Mouse (Mus musculus): ENCODE results near the gene Scaf11. TPM values are rescaled to one million over a fixed set of nuclear protein-coding genes. Genes with fewer than 3 reads are reported as not detected.
"Not testable (repeated sequence)": the region's sequence is repeated elsewhere in the genome, so short reads cannot be mapped to it uniquely, and the experiment has no call there.

Gene Scaf11
- polyA plus RNA-seq, 2 experiments = 51.4 to 93.7 TPM

- H3K36me3 ChIP-seq (ENCODE audit: control insufficient read depth, insufficient read depth, low read length) = peaks cover 39% of the 10 kb centered on the region
- 86% methylated on average over 10 of the region's 10 CpGs for WGBS
- no peak for ATAC-seq (ENCODE audit: low FRiP score, low read depth)
These were observed 13.9 kb downstream of the Scaf11 start for GRCm38 (mm10) chr15:96446785-96447184.

DNA sequence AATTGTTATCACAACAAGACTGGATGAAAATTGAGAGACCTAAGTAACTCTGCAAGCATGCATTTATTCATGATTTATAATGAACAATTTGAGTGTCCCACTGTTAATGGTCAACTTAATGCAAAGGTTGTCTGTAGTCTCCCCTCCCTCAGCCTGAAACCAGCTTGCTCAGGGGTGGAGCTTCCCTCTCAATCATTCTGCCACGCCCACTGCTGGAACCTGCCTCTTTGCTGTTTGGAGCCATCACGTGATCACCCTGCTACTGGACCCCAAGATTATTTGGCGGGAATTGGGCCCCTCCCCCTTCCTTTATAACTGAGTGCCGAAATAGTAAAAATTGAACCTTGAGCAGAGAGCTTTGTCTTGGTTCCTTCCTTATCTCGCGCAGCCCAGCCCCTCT is 19.2 kb downstream of the Scaf11 start:
- H3K36me3 ChIP-seq (ENCODE audit: control insufficient read depth, insufficient read depth, low read length) = peaks cover 37% of the 10 kb centered on the region
- H3K27ac ChIP-seq (replicated peaks; ENCODE audit: low read depth, low read length); H3K9me3 ChIP-seq (ENCODE audit: control insufficient read depth, low read length); H3K4me1 ChIP-seq (ENCODE audit: control insufficient read depth, insufficient read depth, low read length); H3K4me2 ChIP-seq (replicated peaks; ENCODE audit: low read depth, low read length, severe bottlenecking); ATAC-seq (ENCODE audit: low FRiP score, low read depth); H3K4me3 ChIP-seq (replicated peaks; ENCODE audit: low read length); H3K9ac ChIP-seq (ENCODE audit: low read depth, low read length, severe bottlenecking); H3K27me3 ChIP-seq (ENCODE audit: control insufficient read depth, insufficient read depth, low read length); DNase-seq (ENCODE audit: low spot score): not testable (repeated sequence)
- WGBS = 80% methylated on average over 5 of the region's 6 CpGs

More at GRCm38 (mm10) chr15:96446785-96447184, 13.9 kb downstream of the Scaf11 start:
- no peak overlapping the region for H3K4me3 ChIP-seq (replicated peaks; ENCODE audit: low read length)
- H3K9me3 ChIP-seq (ENCODE audit: control insufficient read depth, low read length) = no peaks in the 10 kb centered on the region
- H3K27ac ChIP-seq (replicated peaks; ENCODE audit: low read depth, low read length) = no peak overlapping the region
- no peak for DNase-seq (ENCODE audit: low spot score)
- TF ChIP-seq POLR2A (IDR thresholded peaks at IDR 0.05; ENCODE audit: borderline replicate concordance, extremely low read depth, insufficient read depth, insufficient read length) = no peak
- H3K27me3 ChIP-seq (ENCODE audit: control insufficient read depth, insufficient read depth, low read length) = no peaks in the 10 kb centered on the region
- no peak overlapping the region for H3K4me2 ChIP-seq (replicated peaks; ENCODE audit: low read depth, low read length, severe bottlenecking)
- H3K9ac ChIP-seq (ENCODE audit: low read depth, low read length, severe bottlenecking) = no peak overlapping the region
- no peaks in the 10 kb centered on the region for H3K4me1 ChIP-seq (ENCODE audit: control insufficient read depth, insufficient read depth, low read length)

GRCm38 (mm10) chr15:96434202-96434601 is 26.4 kb downstream of the Scaf11 start:
- ATAC-seq (ENCODE audit: low FRiP score, low read depth) (no peak), DNase-seq (ENCODE audit: low spot score) (no peak)
- TF ChIP-seq POLR2A (IDR thresholded peaks at IDR 0.05; ENCODE audit: borderline replicate concordance, extremely low read depth, insufficient read depth, insufficient read length) = no peak
- Histone ChIP-seq H3K4me3 (replicated peaks; ENCODE audit: low read length) (no peak overlapping the region), H3K4me1 (ENCODE audit: control insufficient read depth, insufficient read depth, low read length) (no peaks in the 10 kb centered on the region), H3K27me3 (ENCODE audit: control insufficient read depth, insufficient read depth, low read length) (no peaks in the 10 kb centered on the region), H3K36me3 (ENCODE audit: control insufficient read depth, insufficient read depth, low read length) (peaks cover 63% of the 10 kb centered on the region), H3K9me3 (ENCODE audit: control insufficient read depth, low read length) (no peaks in the 10 kb centered on the region), H3K4me2 (replicated peaks; ENCODE audit: low read depth, low read length, severe bottlenecking) (no peak overlapping the region), H3K9ac (ENCODE audit: low read depth, low read length, severe bottlenecking) (no peak overlapping the region), H3K27ac (replicated peaks; ENCODE audit: low read depth, low read length) (no peak overlapping the region)
- WGBS = 100% methylated on average over 1 of the region's 1 CpGs

DNA sequence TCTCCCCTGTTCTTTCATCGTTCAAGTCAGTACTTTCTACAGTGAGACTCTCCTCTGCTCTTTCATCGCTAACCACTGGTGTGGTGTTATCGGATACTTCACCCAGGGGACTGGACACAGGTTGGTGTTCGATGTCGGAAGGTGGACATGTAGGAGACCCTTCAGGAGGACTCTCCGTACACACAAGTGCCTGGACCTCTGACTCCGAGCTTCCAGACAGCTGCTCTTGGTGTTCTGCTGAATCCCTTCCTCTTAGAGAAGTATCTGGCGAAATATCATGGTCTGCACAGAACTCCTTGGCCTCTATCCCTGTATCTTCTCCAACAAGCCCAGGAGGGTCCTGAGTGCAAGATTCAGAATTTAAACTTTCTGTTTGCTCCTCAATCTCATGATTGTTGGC is 40.7 kb downstream of the Scaf11 start:
- Histone ChIP-seq H3K9me3 (ENCODE audit: control insufficient read depth, low read length) (no peaks in the 10 kb centered on the region), H3K9ac (ENCODE audit: low read depth, low read length, severe bottlenecking) (no peak overlapping the region), H3K4me2 (replicated peaks; ENCODE audit: low read depth, low read length, severe bottlenecking) (no peak overlapping the region), H3K4me1 (ENCODE audit: control insufficient read depth, insufficient read depth, low read length) (no peaks in the 10 kb centered on the region), H3K27me3 (ENCODE audit: control insufficient read depth, insufficient read depth, low read length) (no peaks in the 10 kb centered on the region), H3K36me3 (ENCODE audit: control insufficient read depth, insufficient read depth, low read length) (peaks cover 87% of the 10 kb centered on the region), H3K4me3 (replicated peaks; ENCODE audit: low read length) (no peak overlapping the region), H3K27ac (replicated peaks; ENCODE audit: low read depth, low read length) (no peak overlapping the region)
- ATAC-seq (ENCODE audit: low FRiP score, low read depth) = no peak
- no peak for DNase-seq (ENCODE audit: low spot score)
- WGBS = 94% methylated on average over 8 of the region's 8 CpGs
- TF ChIP-seq POLR2A (IDR thresholded peaks at IDR 0.05; ENCODE audit: borderline replicate concordance, extremely low read depth, insufficient read depth, insufficient read length) = no peak

DNA sequence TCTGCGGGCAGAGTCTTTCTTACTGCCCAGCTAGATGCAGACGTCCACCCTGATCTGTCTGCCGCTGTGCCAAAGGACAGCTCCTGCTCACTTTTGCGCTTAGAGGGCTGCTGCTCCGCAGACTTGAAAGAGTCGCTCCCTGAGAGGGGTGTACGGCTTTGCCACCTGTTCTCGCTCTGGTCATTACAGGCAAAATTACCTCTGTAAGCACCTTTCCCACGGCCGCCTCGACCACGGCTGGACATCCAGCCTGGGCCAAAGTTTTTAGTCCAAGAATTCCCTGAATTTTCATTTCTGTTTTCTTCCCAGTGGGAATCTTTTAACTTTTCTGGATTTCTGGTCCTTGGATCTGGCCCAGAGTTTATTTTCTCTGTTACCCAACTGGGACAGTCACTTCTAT is 42.5 kb downstream of the Scaf11 start:
- WGBS = 90% methylated on average over 12 of the region's 12 CpGs
- no peak overlapping the region for H3K27ac ChIP-seq (replicated peaks; ENCODE audit: low read depth, low read length)
- peaks cover 90% of the 10 kb centered on the region for H3K36me3 ChIP-seq (ENCODE audit: control insufficient read depth, insufficient read depth, low read length)
- no peak for TF ChIP-seq POLR2A (IDR thresholded peaks at IDR 0.05; ENCODE audit: borderline replicate concordance, extremely low read depth, insufficient read depth, insufficient read length)
- no peak overlapping the region for H3K4me2 ChIP-seq (replicated peaks; ENCODE audit: low read depth, low read length, severe bottlenecking)
- H3K9me3 ChIP-seq (ENCODE audit: control insufficient read depth, low read length) = no peaks in the 10 kb centered on the region
- no peak overlapping the region for H3K9ac ChIP-seq (ENCODE audit: low read depth, low read length, severe bottlenecking)
- no peaks in the 10 kb centered on the region for H3K27me3 ChIP-seq (ENCODE audit: control insufficient read depth, insufficient read depth, low read length)
- no peaks in the 10 kb centered on the region for H3K4me1 ChIP-seq (ENCODE audit: control insufficient read depth, insufficient read depth, low read length)
- DNase-seq (ENCODE audit: low spot score) = no peak
- no peak for ATAC-seq (ENCODE audit: low FRiP score, low read depth)
- H3K4me3 ChIP-seq (replicated peaks; ENCODE audit: low read length) = no peak overlapping the region

DNA sequence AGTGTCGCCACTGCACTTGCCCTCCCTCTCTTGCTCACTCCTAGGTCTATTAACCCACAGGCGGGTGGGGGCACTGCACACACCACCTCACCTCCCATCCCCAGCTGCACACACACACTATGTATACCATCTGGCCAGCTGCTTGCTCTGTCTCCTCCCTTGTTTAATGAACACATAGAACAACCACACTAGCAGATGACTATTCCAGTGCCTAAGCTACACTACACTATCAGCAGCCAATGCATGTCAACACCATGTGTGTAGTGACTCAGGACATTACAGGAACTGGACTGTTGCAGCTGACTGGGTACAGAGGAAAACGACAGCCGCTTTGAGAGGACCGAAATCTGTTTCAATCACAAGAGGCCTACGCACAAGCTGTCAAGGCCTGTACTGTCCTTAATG is 51.9 kb downstream of the Scaf11 start:
- H3K27ac ChIP-seq (replicated peaks; ENCODE audit: low read depth, low read length) = no peak overlapping the region
- no peaks in the 10 kb centered on the region for H3K9me3 ChIP-seq (ENCODE audit: control insufficient read depth, low read length)
- H3K9ac ChIP-seq (ENCODE audit: low read depth, low read length, severe bottlenecking) = no peak overlapping the region
- H3K27me3 ChIP-seq (ENCODE audit: control insufficient read depth, insufficient read depth, low read length) = no peaks in the 10 kb centered on the region
- H3K4me3 ChIP-seq (replicated peaks; ENCODE audit: low read length) = no peak overlapping the region
- TF ChIP-seq POLR2A (IDR thresholded peaks at IDR 0.05; ENCODE audit: borderline replicate concordance, extremely low read depth, insufficient read depth, insufficient read length) = no peak
- 93% methylated on average over 6 of the region's 6 CpGs for whole genome bisulfite sequencing
- peak; percentile 16; the same call in 1 of the 2 replicates for ATAC-seq (ENCODE audit: low FRiP score, low read depth)
- peaks cover 56% of the 10 kb centered on the region for H3K36me3 ChIP-seq (ENCODE audit: control insufficient read depth, insufficient read depth, low read length)
- DNase-seq (ENCODE audit: low spot score) = no peak
- H3K4me2 ChIP-seq (replicated peaks; ENCODE audit: low read depth, low read length, severe bottlenecking) = no peak overlapping the region
- no peaks in the 10 kb centered on the region for H3K4me1 ChIP-seq (ENCODE audit: control insufficient read depth, insufficient read depth, low read length)
